Mouse (Mus musculus): ENCODE measurements around the gene Set. TPM values are rescaled to one million over a fixed set of nuclear protein-coding genes. Genes with fewer than 3 reads are reported as not detected.

Set gene
- polyA plus RNA-seq, 1 experiment from 2014 or later = 218 TPM

DNA sequence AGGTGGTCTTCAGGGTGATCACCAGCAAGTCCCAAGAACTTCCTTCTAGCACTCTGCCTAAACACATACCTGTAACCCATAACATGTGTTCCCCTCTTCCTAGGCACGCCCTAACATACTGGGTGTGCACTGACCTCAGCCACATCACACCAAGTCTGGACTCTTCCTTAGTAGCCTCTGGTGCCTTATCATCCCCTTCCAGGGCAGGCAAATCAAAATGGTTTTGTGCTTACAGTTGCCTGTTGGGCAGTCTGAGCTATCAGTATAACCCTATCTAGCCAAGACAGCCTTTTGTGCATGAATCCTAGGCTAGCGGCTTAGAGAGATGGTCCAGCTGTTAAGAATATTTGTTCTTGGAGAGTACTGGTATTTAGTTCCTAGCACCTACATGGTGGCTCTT is 54.3 kb downstream of the Set start:
- WGBS = 93% methylated on average over 2 of the region's 2 CpGs
- Histone ChIP-seq H3K27ac (replicated peaks in 1 of 2; ENCODE audit: control insufficient read depth in 1 of 2, insufficient read depth in 1 of 2, low read depth in 2 of 2, low read length in 2 of 2) (no peak overlapping the region), H3K4me1 (ENCODE audit: control insufficient read depth in 2 of 2, insufficient read depth in 2 of 2, low read length in 2 of 2) (no peaks in the 10 kb centered on the region), H3K9me3 (ENCODE audit: control insufficient read depth, low read length) (no peaks in the 10 kb centered on the region), H3K27me3 (ENCODE audit: control insufficient read depth, insufficient read depth, low read length) (no peaks in the 10 kb centered on the region), H3K36me3 (ENCODE audit: control insufficient read depth, insufficient read depth, low read length) (peaks cover 72% of the 10 kb centered on the region), H3K4me2 (ENCODE audit: low read length) (no peak overlapping the region), H3K4me3 (ENCODE audit: control insufficient read depth in 1 of 2, insufficient read depth in 1 of 2, low read depth in 1 of 2, low read length in 2 of 2) (no peak overlapping the region), H3K9ac (ENCODE audit: low read length) (no peak overlapping the region)
- no peak for ATAC-seq (ENCODE audit: insufficient number of reproducible peaks, insufficient read depth, low FRiP score, low read depth)

- Histone ChIP-seq H3K4me3 (ENCODE audit: control insufficient read depth in 1 of 2, insufficient read depth in 1 of 2, low read depth in 1 of 2, low read length in 2 of 2) (no peak overlapping the region), H3K36me3 (ENCODE audit: control insufficient read depth, insufficient read depth, low read length) (peaks cover 62% of the 10 kb centered on the region), H3K4me1 (ENCODE audit: control insufficient read depth in 2 of 2, insufficient read depth in 2 of 2, low read length in 2 of 2) (no peaks in the 10 kb centered on the region), H3K9me3 (ENCODE audit: control insufficient read depth, low read length) (no peaks in the 10 kb centered on the region), H3K9ac (ENCODE audit: low read length) (no peak overlapping the region), H3K27me3 (ENCODE audit: control insufficient read depth, insufficient read depth, low read length) (no peaks in the 10 kb centered on the region), H3K4me2 (ENCODE audit: low read length) (no peak overlapping the region), H3K27ac (replicated peaks in 1 of 2; ENCODE audit: control insufficient read depth in 1 of 2, insufficient read depth in 1 of 2, low read depth in 2 of 2, low read length in 2 of 2) (no peak overlapping the region)
- 88% methylated on average over 5 of the region's 5 CpGs for WGBS
- no peak for ATAC-seq (ENCODE audit: insufficient number of reproducible peaks, insufficient read depth, low FRiP score, low read depth)
These were observed 55.4 kb downstream of the Set start for GRCm38 (mm10) chr2:30112564-30112963.

- Histone ChIP-seq H3K36me3 (ENCODE audit: control insufficient read depth, insufficient read depth, low read length) (peaks cover 2% of the 10 kb centered on the region; the same call in 1 of the 2 replicates), H3K9me3 (ENCODE audit: control insufficient read depth, low read length) (no peaks in the 10 kb centered on the region), H3K27me3 (ENCODE audit: control insufficient read depth, insufficient read depth, low read length) (no peaks in the 10 kb centered on the region), H3K4me2 (ENCODE audit: low read length) (no peak overlapping the region), H3K4me1 (ENCODE audit: control insufficient read depth in 2 of 2, insufficient read depth in 2 of 2, low read length in 2 of 2) (peaks cover 0 to 6% of the 10 kb centered on the region in 2 experiments; a peak in 3 of 4 replicates), H3K4me3 (ENCODE audit: control insufficient read depth in 1 of 2, insufficient read depth in 1 of 2, low read depth in 1 of 2, low read length in 2 of 2) (no peak overlapping the region), H3K27ac (replicated peaks in 1 of 2; ENCODE audit: control insufficient read depth in 1 of 2, insufficient read depth in 1 of 2, low read depth in 2 of 2, low read length in 2 of 2) (no peak overlapping the region), H3K9ac (ENCODE audit: low read length) (no peak overlapping the region)
- ATAC-seq (ENCODE audit: insufficient number of reproducible peaks, insufficient read depth, low FRiP score, low read depth) = no peak
- WGBS = 37% methylated on average over 6 of the region's 6 CpGs
These were observed 62.5 kb downstream of the Set start for GRCm38 (mm10) chr2:30119641-30120051.

DNA sequence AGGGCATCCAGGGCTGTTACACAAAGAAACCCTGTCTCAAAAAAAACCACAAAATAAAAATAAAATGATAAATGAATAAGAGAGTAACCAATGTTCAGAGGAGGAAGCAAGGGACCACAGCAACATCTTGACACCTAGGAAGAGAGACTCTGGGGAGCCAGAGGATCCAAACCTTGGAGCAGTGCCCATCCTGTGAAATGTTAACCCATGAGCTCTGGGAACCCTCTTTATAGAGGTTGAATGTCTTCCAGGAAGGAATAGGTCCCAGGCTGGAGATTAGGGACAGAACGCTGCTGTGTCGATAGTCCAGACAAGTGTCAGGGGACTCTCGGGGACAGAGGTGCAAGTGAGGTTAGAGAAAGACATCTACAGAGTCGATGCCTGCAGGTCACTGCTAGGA is 63.1 kb downstream of the Set start:
- no peak for ATAC-seq (ENCODE audit: insufficient number of reproducible peaks, insufficient read depth, low FRiP score, low read depth)
- H3K36me3 ChIP-seq (ENCODE audit: control insufficient read depth, insufficient read depth, low read length) = peaks cover 2% of the 10 kb centered on the region; the same call in 1 of the 2 replicates
- no peak overlapping the region for H3K4me2 ChIP-seq (ENCODE audit: low read length)
- no peaks in the 10 kb centered on the region for H3K27me3 ChIP-seq (ENCODE audit: control insufficient read depth, insufficient read depth, low read length)
- H3K4me1 ChIP-seq (ENCODE audit: control insufficient read depth in 2 of 2, insufficient read depth in 2 of 2, low read length in 2 of 2) = peaks cover 6 to 12% of the 10 kb centered on the region in 2 experiments; a peak in 3 of 4 replicates
- no peak overlapping the region for H3K4me3 ChIP-seq (ENCODE audit: control insufficient read depth in 1 of 2, insufficient read depth in 1 of 2, low read depth in 1 of 2, low read length in 2 of 2)
- no peak overlapping the region for H3K9ac ChIP-seq (ENCODE audit: low read length)
- H3K27ac ChIP-seq (replicated peaks in 1 of 2; ENCODE audit: control insufficient read depth in 1 of 2, insufficient read depth in 1 of 2, low read depth in 2 of 2, low read length in 2 of 2) = no peak overlapping the region
- WGBS = 66% methylated on average over 4 of the region's 4 CpGs
- no peaks in the 10 kb centered on the region for H3K9me3 ChIP-seq (ENCODE audit: control insufficient read depth, low read length)

Other genes with a start within 250 kb of the Set start
- 14.6 and 17.8 TPM in 2 replicates for gene Urm1, start 237.3 kb upstream of the Set start, polyA plus RNA-seq (2014; fragmentation: Nextera tagmentation; extraction: Ambion mirVana)
- 13.9 and 14.8 TPM in 2 replicates for gene Cercam, start 188.2 kb upstream of the Set start, polyA plus RNA-seq (2014; fragmentation: Nextera tagmentation; extraction: Ambion mirVana)
- 46.8 and 47.2 TPM in 2 replicates for gene Odf2, start 168.2 kb upstream of the Set start, polyA plus RNA-seq (2014; fragmentation: Nextera tagmentation; extraction: Ambion mirVana)
- gene Gle1, start 122.0 kb upstream of the Set start, polyA plus RNA-seq (2014; fragmentation: Nextera tagmentation; extraction: Ambion mirVana) = 36.1 and 38.1 TPM in 2 replicates
- 156 and 161 TPM in 2 replicates for gene Sptan1, start 91.8 kb upstream of the Set start, polyA plus RNA-seq (2014; fragmentation: Nextera tagmentation; extraction: Ambion mirVana)
- gene Wdr34, start 8.5 kb upstream of the Set start, polyA plus RNA-seq (2014; fragmentation: Nextera tagmentation; extraction: Ambion mirVana) = 18.9 and 21.8 TPM in 2 replicates
- gene Pkn3, start 20.3 kb downstream of the Set start, polyA plus RNA-seq (2014; fragmentation: Nextera tagmentation; extraction: Ambion mirVana) = 10.0 and 10.3 TPM in 2 replicates
- 28.2 and 38.5 TPM in 2 replicates for gene Zdhhc12, start 36.3 kb downstream of the Set start, polyA plus RNA-seq (2014; fragmentation: Nextera tagmentation; extraction: Ambion mirVana)
- gene Zer1, start 67.2 kb downstream of the Set start, polyA plus RNA-seq (2014; fragmentation: Nextera tagmentation; extraction: Ambion mirVana) = 7.8 and 8.9 TPM in 2 replicates
- 9.0 and 9.9 TPM in 2 replicates for gene Tbc1d13, start 76.4 kb downstream of the Set start, polyA plus RNA-seq (2014; fragmentation: Nextera tagmentation; extraction: Ambion mirVana)
- gene Endog, start 114.1 kb downstream of the Set start, polyA plus RNA-seq (2014; fragmentation: Nextera tagmentation; extraction: Ambion mirVana) = 40.3 and 43.2 TPM in 2 replicates
- gene Spout1, start 121.1 kb downstream of the Set start, polyA plus RNA-seq (2014; fragmentation: Nextera tagmentation; extraction: Ambion mirVana) = 24.7 and 28.0 TPM in 2 replicates
- gene Kyat1, start 148.5 kb downstream of the Set start, polyA plus RNA-seq (2014; fragmentation: Nextera tagmentation; extraction: Ambion mirVana) = 22.0 and 26.0 TPM in 2 replicates
- gene Lrrc8a, start 180.3 kb downstream of the Set start, polyA plus RNA-seq (2014; fragmentation: Nextera tagmentation; extraction: Ambion mirVana) = 47.4 and 52.7 TPM in 2 replicates
- 0.13 and 0.55 TPM in 2 replicates for gene Gm28035, start 183.2 kb downstream of the Set start, polyA plus RNA-seq (2014; fragmentation: Nextera tagmentation; extraction: Ambion mirVana)
- gene Phyhd1, start 208.8 kb downstream of the Set start, polyA plus RNA-seq (2014; fragmentation: Nextera tagmentation; extraction: Ambion mirVana) = 10.8 TPM in 2 replicates
- gene Gm28038, start 223.7 kb downstream of the Set start, polyA plus RNA-seq (2014; fragmentation: Nextera tagmentation; extraction: Ambion mirVana) = not detected in 2 replicates
- gene Dolk, start 229.0 kb downstream of the Set start, polyA plus RNA-seq (2014; fragmentation: Nextera tagmentation; extraction: Ambion mirVana) = 33.0 and 33.4 TPM in 2 replicates
- 23.9 and 26.2 TPM in 2 replicates for gene Nup188, start 229.0 kb downstream of the Set start, polyA plus RNA-seq (2014; fragmentation: Nextera tagmentation; extraction: Ambion mirVana)

Measured in heart, embryonic 14.5 days (tissue).